Mouse (Mus musculus) hematopoietic stem cell, adult 5-6 weeks (primary cell): ENCODE data around the gene Mvd. TPM values are rescaled to one million over a fixed set of nuclear protein-coding genes. Genes with fewer than 3 reads are reported as not detected.
A peak's percentile ranks its signal among the peaks of the same experiment; 100 is the strongest.

ENCODE experiments used
- ATAC-seq, 2 experiments: fragments of 125-278 bp in 1 of 2; replicated peaks in 1 of 2; 2 replicates each; pipeline ENCODE4 v1.8.0; 2016 to 2017; ENCODE audit warnings: inconsistent platforms in 2 of 2, mild to moderate bottlenecking in 2 of 2, moderate number of reproducible peaks in 2 of 2, low read depth in 1 of 2, moderate TSS enrichment in 1 of 2; ENCODE audit not compliant: low FRiP score in 2 of 2, poor library complexity in 2 of 2, severe bottlenecking in 2 of 2, insufficient read depth in 1 of 2, low TSS enrichment in 1 of 2
- total RNA-seq: library from RNA; stranded (forward); fragments of 172-1452, 232-1000 nt; gene quantifications from 2 replicates; pipeline ENCODE4 v1.2.3, GENCODE M21; 2017

Mvd gene
- total RNA-seq, result 4.8 and 6.7 TPM in 2 replicates

- peak; percentile 94 to 97 for ATAC-seq
These were observed at the start of gene Mvd for GRCm38 (mm10) chr8:122443262-122444006. Mvd (minus strand) TSS chr8:122443422.

- no peak for ATAC-seq
These were observed 45.2 kb upstream of the Mvd start for GRCm38 (mm10) chr8:122488387-122488786.

GRCm38 (mm10) chr8:122484831-122485230 lies 41.6 kb upstream of the Mvd start:
- ATAC-seq, result peak in 1 of 2 experiments; percentile 29; a peak in 1 of 4 replicates

DNA sequence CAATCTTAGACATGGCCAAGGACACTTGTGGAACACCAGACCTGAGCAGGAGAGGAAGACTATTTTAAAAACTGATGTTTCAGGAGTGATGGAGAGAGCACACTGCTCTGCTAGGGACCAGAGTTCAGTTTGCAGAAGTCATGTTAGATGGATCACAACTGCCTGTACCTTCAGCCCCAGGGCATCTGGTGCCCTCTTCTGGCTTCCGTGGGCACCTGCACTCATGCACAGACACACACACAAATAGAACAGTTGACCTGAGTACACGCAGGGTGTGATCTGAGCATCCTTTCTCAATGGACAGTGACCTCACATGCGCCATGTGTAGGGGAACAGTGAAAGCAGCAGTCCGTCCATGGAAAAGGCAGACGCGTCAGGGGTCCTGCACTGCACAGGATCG lies 40.7 kb upstream of the Mvd start:
- ATAC-seq, result no peak

- ATAC-seq, result no peak
These were observed 39.2 kb upstream of the Mvd start for GRCm38 (mm10) chr8:122482448-122482847.

DNA sequence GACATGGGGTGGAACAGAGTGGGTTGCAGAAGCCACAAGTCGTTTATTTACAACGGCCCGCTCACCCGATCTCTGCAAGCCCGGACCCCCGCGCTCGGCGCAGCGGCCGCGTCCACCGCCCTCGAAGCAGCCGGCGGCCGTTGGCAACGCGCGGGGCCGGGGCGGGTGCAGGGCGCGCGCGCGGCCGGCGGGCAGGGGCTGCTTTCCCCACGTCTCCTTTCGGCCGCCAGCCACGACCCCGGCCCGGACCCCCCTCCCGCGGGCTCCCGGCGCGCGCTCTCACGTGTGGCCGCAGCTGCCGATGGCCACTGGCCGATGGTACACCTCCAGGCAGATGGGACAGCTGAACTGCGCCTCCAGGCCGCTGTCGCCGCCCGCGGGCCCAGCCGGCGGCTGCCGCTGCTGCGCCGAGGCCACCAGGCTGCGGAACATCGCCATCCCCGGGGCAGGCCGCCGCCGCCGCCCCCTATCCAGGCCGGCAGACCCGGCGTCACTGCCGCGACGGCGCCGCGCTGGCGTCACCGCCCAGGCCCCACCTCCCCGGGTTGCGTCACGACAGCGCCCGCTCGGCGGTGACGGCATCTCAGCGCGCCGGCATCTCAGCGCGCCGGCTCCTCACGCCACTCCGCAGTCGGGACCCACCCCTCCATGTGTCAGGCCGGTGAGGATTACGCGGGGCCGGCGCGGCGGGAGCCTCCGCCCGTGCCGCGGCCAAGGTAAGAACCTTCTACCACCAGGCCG lies 32.5 kb upstream of the Mvd start, which contains the start of the genes Rnf166 and Ctu2:
Gene Rnf166, minus strand, starts transcription at position 485 of the 741 bp plus-strand sequence.
Gene Ctu2, plus strand, starts transcription at position 564 of the 741 bp plus-strand sequence.
- ATAC-seq, result peak; percentile 40 to 50; a peak in 3 of 4 replicates

DNA sequence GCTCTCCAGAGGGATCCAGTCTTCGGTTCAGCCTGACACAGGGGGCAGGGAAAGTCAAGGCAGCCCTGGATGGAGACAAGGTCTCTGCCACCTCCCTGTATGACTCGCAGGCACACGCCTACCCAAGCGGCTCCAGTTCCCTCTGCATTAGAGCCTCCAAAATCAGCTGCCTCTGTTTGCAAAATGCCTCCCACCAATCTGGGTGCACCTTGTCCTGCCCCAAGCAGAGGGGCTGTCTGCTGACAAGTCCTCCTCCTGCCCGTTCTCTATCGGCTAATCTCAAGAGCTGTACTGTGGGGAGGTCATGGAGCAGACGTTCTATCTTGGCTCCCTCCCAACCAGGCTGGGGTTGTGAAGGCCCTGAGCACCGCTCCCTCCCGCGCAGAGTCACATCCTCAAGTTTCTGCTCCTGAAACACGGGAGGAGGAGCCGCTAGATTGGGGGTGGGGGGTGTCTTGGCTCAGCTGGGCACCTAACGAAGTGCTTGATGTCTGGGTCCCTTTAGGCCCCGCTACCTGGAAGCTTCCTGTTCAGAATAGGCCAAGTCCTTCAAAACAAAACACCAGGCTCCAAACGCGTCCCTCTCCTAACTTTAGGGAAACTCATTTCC lies 31.8 kb upstream of the Mvd start:
- no peak for ATAC-seq

- peak; percentile 76 to 78 for ATAC-seq
These were observed 30.7 kb upstream of the Mvd start for GRCm38 (mm10) chr8:122473911-122474421.

DNA sequence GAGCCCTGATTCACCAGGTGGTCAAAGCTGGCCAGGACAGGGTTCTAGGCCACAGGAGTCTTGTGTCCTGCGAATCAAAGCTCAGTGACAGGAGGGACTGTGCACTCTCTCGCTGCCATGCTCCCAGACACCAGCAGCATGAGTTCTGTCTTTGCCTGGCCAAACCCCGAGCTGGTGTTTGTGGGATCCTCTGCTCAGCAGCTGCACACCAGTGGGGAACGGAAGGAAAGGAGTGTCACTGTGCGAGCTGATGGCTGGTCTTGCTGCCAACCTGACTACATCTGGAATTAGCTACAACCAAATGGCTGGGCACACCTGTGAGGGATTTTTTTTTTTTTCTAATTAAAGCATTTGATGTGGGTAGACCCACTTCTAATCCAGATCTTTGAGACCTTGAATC lies 27.5 kb upstream of the Mvd start:
- ATAC-seq, result peak in 1 of 2 experiments; percentile 11; a peak in 1 of 4 replicates

- no peak for ATAC-seq
These were observed 26.7 kb upstream of the Mvd start for GRCm38 (mm10) chr8:122469965-122470364.

- no peak for ATAC-seq
These were observed 26.2 kb upstream of the Mvd start for GRCm38 (mm10) chr8:122469407-122469806.

DNA sequence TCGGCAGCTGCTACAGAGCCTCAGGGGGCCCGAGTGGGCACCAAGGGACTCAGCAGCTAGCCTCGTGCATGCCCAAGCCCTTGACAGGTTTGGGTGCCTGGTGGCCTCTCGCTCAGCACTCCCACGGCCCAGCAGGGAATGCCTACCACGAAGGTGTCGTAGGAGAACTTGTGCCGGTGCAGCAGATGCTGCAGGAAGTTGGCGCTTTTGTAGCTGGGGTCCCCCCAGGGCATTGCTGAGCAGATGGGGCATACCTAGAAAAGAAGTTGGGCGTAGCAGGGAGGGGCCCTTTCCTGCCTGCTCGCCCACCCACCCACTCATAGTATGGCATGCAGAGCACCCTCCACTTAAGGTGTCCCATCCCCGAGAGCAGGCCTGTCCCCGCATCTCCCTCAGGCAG lies 24.6 kb upstream of the Mvd start:
- no peak for ATAC-seq

DNA sequence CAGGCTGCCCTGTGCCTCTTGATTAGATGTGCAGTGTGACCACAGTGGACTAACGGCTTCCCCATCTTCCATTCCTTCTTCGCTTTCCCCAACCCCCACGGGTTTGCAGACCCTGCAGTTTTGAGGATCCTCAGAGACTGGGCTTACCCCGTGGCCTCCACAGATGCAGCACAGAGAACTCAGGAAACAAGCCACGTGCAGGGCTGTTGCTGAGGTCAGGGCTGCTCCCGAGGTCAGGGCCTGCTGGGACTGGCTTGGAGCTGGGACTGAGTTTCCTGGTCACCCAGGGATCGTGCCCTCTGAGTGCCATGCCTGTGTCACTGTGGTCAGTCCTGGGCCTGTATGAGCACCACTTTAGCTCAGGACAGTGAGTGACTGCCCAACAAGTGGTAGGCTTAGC lies 21.8 kb upstream of the Mvd start:
- no peak for ATAC-seq

DNA sequence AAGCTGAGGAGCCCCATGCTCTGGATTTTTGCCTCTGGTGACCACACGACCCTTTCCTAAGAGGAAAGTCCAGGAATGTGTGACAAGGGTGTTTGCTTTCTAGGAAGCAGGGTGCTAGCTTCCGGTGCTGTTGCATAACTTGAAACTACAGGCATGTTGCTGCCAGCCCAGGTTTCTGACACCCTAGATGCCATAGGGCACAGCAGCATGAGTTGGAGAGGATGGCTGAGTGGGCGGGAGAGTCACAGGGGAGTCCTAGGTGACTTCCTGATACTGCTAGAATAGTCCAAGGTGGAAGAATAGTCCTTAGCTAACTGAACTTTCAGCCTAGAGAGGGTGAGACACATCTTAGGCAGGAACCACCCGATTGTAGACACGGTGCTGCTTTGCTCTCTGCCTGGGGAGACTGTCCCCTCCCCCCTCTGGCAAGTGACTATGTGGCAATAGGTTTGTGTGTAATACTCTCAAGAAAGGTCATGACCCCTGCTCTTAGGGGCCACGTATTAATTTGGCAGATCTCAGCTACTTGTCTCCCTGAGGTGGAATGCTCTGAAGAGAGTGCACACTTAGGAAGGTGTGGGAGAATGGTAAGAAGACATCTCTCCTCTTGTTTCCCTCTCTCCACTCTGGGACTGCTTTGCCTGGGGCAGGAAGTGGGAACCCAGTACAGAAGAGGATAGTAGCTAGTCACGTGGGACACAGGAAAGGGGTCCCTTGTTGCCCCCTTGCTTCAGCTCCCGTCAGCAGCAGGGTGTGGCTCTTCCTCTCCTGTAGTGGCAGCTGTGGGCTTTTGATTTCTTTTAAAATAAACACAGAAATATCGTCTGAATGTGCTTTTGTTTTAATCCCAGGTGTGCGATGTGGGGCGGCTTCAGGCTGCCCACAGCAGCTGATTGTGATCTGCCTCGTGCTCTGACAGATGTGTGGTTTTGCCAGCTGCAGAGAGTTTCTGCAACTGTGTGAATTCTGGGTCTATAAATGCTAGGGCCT lies 20.7 kb upstream of the Mvd start:
- no peak; a peak in 1 of 4 replicates for ATAC-seq

DNA sequence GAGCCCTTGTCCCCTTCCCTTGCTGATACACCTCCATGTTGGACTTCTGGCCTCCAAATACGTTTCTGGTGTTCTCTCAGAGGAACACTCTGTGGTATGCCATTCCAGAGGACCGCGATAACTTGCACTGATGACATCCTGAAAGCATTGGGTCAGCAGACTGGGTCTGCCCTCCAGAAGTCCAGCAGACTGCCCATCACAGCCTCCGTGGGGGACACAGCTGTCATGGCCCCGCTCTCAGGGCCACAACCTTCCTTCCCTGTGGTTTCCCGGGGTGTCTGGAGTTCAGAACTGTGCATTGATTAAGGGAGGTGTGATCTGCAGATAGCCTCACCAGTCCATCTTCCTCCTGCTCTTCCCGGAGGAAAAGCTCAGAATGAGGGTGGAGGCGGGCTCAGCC lies 19.3 kb upstream of the Mvd start:
- no peak for ATAC-seq

DNA sequence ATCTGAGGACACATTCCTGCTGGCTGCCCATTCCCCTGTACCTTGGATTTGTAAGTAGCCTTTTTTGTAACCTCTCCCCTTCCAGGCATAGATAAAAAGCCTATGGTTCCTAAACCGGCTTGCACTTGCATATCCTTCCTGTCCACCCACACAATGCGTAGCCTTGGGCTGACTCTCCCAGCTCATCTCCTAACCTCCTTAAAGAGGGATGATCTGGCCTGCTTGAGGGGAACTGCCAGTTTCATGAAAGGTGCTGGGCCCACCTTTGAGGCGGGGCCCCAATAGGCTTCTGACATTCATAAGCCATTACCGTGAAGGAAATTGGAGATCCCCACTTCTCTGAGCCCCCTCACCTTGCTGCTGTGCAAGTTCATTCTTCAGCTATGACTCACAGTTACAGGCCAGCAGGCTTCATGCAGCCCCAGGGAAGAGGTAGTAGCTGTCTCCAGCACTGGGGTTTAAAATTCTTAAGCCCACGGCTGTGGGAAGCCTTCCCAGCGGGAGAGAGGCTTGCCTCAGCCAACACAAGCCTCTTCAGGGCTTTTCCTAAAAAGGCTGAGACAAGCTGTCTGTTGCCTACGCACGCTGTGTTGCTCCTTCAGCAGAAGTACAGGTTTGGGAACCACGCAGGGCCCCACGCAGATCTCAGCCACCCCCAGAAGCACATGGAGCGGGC lies 18.4 kb upstream of the Mvd start:
- no peak for ATAC-seq
